Mouse (Mus musculus) E14TG2a.4 (cell line): Measurements from ENCODE around the gene Ifitm5.
A peak's percentile ranks its signal among the peaks of the same experiment; 100 is the strongest.

ENCODE experiments used
- CTCF ChIP-seq: conservative IDR thresholded peaks from 2 replicates; pipeline ENCODE4 v1.5.1; 2014; ENCODE audit warnings: low read length
- POU5F1 ChIP-seq: IDR thresholded peaks from 2 replicates; pipeline ENCODE4 v1.6.1; 2014; ENCODE audit warnings: low read length, borderline replicate concordance

DNA sequence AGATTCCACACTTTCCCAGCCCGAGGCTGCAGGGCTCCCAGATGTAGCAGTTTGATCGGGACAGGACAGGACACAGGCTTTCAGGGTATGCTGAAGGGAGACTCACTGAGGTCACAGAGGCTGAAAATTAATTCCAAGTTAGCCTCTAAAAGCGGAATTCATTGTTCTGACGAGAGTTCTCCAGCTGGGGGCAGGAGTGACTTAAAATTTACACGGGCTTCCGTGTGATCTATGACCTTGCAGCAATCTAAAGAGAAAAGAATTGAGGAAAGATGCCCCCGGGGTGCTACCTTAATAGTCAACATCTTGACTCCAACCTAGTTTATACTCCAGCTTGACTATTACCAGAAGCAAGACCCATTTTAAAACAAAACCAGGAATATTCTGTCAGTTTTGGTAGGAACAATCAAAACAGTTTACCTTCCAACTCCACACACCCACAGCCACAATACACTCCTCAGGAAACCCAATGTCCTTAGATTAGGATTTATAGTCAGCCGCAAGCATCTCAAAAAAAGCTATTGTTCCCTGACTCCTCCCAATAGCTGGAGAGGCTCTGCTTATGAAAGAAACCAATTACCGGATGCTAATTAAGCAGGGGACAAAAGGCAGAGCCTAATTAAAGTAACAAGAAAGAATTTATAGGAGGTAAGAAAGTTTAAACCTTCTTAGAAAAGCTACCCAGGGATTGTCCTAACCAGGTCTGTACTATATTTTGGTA is 9.2 kb upstream of the Ifitm5 start:
- TF ChIP-seq CTCF (peak; percentile 34), POU5F1 (peak; percentile 41; the same call in 1 of the 2 replicates)
